Mouse (Mus musculus) midbrain, embryonic 10.5 days (tissue): ENCODE data around the gene Gpr26. TPM values are rescaled to one million over a fixed set of nuclear protein-coding genes. Genes with fewer than 3 reads are reported as not detected.

Source experiments
- DNase-seq: peaks from one replicate; pipeline ENCODE4 v3.0.0-alpha.2; 2017; ENCODE audit warnings: low spot score
- H3K27ac ChIP-seq: fragments of 300-500 bp; sonication (generic); replicated peaks from 2 replicates; pipeline ENCODE4 v1.5.1; 2016; ENCODE audit warnings: mild to moderate bottlenecking
- H3K27me3 ChIP-seq: fragments of 300-500 bp; sonication (generic); 2 replicates; pipeline ENCODE4 v1.6.1; 2016; ENCODE audit warnings: low read depth, mild to moderate bottlenecking; ENCODE audit not compliant: poor library complexity, severe bottlenecking
- H3K36me3 ChIP-seq: fragments of 300-500 bp; sonication (generic); 2 replicates; pipeline ENCODE4 v1.6.1; 2016; ENCODE audit warnings: mild to moderate bottlenecking, moderate library complexity
- H3K4me1 ChIP-seq: fragments of 300-500 bp; sonication (generic); 2 replicates; pipeline ENCODE4 v1.6.1; 2016
- H3K4me3 ChIP-seq: fragments of 300-500 bp; sonication (generic); 2 replicates; pipeline ENCODE4 v1.5.1; 2016; ENCODE audit warnings: mild to moderate bottlenecking, moderate library complexity
- H3K9me3 ChIP-seq: fragments of 300-500 bp; sonication (generic); replicated peaks from 2 replicates; pipeline ENCODE4 v1.6.1; 2016; ENCODE audit warnings: mild to moderate bottlenecking
- WGBS: fragments of 180-500 bp; shearing (Covaris S2); methylation state at CpG from one replicate; pipeline ENCODE4 v1.1.7; 2016; 5-methylcytosine and 5-hydroxymethylcytosine counted together
- polyA plus RNA-seq: library from polyadenylated mRNA; unstranded; fragments of >200 nt; fragmentation: Nextera tagmentation; extraction: Ambion mirVana; gene quantifications from 2 replicates; pipeline ENCODE4 v1.2.1, GENCODE M21; 2016

The Gpr26 gene
- polyA plus RNA-seq, 1 experiment from 2014 or later: 0.05 TPM

GRCm38 (mm10) chr7:131989056-131989455, 22.8 kb downstream of the Gpr26 start:
- no peak for DNase-seq
- WGBS: 35% methylated on average over 6 of the region's 6 CpGs

DNA sequence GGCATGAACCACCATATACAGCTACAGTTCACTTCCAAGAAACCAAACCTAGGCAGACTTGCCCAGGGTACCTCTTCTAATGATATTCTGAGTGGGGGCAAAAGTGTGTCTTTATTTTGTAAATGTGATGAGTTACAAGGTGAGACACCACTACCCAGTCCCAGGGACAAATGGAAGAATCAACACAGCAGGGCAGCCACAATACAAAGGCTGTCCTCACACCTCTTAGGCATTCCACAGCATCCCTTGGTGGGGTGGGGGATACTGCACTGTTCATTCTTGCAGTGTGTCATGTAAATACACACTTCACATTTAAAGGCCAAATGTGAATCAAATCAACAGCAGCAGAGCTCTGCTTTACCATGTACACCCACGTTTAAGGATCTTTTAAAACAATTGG, 26.0 kb downstream of the Gpr26 start:
- Histone ChIP-seq H3K9me3 (0 out of 2 replicates have a peak, but pooled peaks cover 6% of the 10 kb centered on the region), H3K27ac (no peak overlapping the region), H3K4me3 (no peak overlapping the region), H3K36me3 (no peaks in the 10 kb centered on the region), H3K27me3 (no peaks in the 10 kb centered on the region), H3K4me1 (peaks cover 3% of the 10 kb centered on the region; the same call in 1 of the 2 replicates)
- DNase-seq: no peak
- WGBS: 66% methylated on average over 1 of the region's 1 CpGs

More at GRCm38 (mm10) chr7:131989056-131989455, 22.8 kb downstream of the Gpr26 start:
- H3K36me3 ChIP-seq: no peaks in the 10 kb centered on the region
- H3K27me3 ChIP-seq: no peaks in the 10 kb centered on the region
- H3K27ac ChIP-seq: no peak overlapping the region
- H3K9me3 ChIP-seq: no peaks in the 10 kb centered on the region
- H3K4me3 ChIP-seq: no peak overlapping the region
- H3K4me1 ChIP-seq: peaks cover 3% of the 10 kb centered on the region; the same call in 1 of the 2 replicates

- Histone ChIP-seq H3K9me3 (0 out of 2 replicates have a peak, but pooled peaks cover 6% of the 10 kb centered on the region), H3K27me3 (no peaks in the 10 kb centered on the region), H3K36me3 (no peaks in the 10 kb centered on the region), H3K4me3 (no peak overlapping the region), H3K27ac (no peak overlapping the region), H3K4me1 (peaks cover 3% of the 10 kb centered on the region; the same call in 1 of the 2 replicates)
- 66% methylated on average over 3 of the region's 3 CpGs for WGBS
- DNase-seq: no peak
These were observed 26.6 kb downstream of the Gpr26 start for GRCm38 (mm10) chr7:131992873-131993272.

- Histone ChIP-seq H3K36me3 (no peaks in the 10 kb centered on the region), H3K4me3 (no peak overlapping the region), H3K27me3 (no peaks in the 10 kb centered on the region), H3K4me1 (no peaks in the 10 kb centered on the region), H3K27ac (no peak overlapping the region), H3K9me3 (no peaks in the 10 kb centered on the region)
- no peak for DNase-seq
- 81% methylated on average over 14 of the region's 14 CpGs for WGBS
These were observed 39.9 kb downstream of the Gpr26 start for GRCm38 (mm10) chr7:132005996-132006696.

DNA sequence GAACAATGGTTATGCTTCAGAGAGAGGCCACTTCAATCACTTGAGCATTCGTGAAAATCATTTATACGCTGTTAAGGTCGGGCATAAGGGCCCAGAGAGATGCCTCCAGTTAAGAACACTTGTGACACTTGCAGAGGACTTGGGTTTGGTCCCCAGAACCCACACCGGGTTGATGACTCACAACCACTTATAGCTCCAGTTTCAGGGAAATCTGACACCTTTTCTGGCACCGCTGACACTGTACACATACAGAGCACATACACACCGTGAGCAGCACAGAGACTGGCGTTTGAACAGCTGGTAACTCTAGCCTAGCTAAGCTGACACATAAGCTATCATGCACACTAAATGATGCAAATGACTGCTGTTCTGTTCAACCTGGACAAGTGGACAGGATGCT, 42.7 kb downstream of the Gpr26 start:
- no peak for DNase-seq
- Histone ChIP-seq H3K9me3 (no peaks in the 10 kb centered on the region), H3K27me3 (no peaks in the 10 kb centered on the region), H3K27ac (no peak overlapping the region), H3K4me1 (peaks cover 16% of the 10 kb centered on the region), H3K36me3 (no peaks in the 10 kb centered on the region), H3K4me3 (no peak overlapping the region)
- WGBS: 89% methylated on average over 7 of the region's 7 CpGs

GRCm38 (mm10) chr7:132012969-132013679, 46.9 kb downstream of the Gpr26 start:
- 36% methylated on average over 1 of the region's 1 CpGs for WGBS
- H3K36me3 ChIP-seq: no peaks in the 10 kb centered on the region
- no peaks in the 10 kb centered on the region for H3K27me3 ChIP-seq
- H3K4me1 ChIP-seq: peaks cover 25% of the 10 kb centered on the region
- peak overlapping the region; percentile 33; the same call in 1 of the 2 replicates for H3K27ac ChIP-seq
- H3K4me3 ChIP-seq: no peak overlapping the region
- DNase-seq: no peak
- no peaks in the 10 kb centered on the region for H3K9me3 ChIP-seq

- no peaks in the 10 kb centered on the region for H3K36me3 ChIP-seq
- no peak for DNase-seq
- H3K27ac ChIP-seq: no peak overlapping the region
- no peaks in the 10 kb centered on the region for H3K9me3 ChIP-seq
- H3K27me3 ChIP-seq: no peaks in the 10 kb centered on the region
- H3K4me3 ChIP-seq: no peak overlapping the region
- H3K4me1 ChIP-seq: peaks cover 25% of the 10 kb centered on the region
- WGBS: 82% methylated on average over 5 of the region's 5 CpGs
These were observed 47.7 kb downstream of the Gpr26 start for GRCm38 (mm10) chr7:132013970-132014369.

DNA sequence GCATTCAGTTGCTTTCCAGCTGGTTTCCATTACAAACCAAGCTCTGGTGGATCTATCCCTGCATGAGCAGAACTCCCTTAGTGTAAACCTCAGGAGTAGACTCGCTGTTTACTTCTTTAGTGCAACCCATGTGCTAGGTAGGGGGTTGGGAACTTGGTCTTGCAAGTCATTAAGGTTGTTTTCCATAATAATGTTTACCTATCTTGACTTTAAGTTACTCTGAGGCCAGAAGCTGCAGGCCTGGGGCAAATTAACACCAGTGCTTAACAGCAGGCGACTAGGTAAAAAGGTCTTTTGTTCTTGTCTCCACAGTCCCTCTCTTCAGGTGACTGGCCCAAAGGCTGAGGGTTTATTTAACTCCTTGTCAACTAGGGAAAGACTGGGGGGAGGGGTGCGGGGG, 48.9 kb downstream of the Gpr26 start:
- H3K27ac ChIP-seq: no peak overlapping the region
- H3K4me3 ChIP-seq: no peak overlapping the region
- 8% methylated on average over 3 of the region's 3 CpGs for WGBS
- H3K36me3 ChIP-seq: no peaks in the 10 kb centered on the region
- no peaks in the 10 kb centered on the region for H3K9me3 ChIP-seq
- no peaks in the 10 kb centered on the region for H3K27me3 ChIP-seq
- H3K4me1 ChIP-seq: peaks cover 25% of the 10 kb centered on the region
- no peak for DNase-seq

- WGBS: 79% methylated on average over 3 of the region's 3 CpGs
- Histone ChIP-seq H3K9me3 (no peaks in the 10 kb centered on the region), H3K4me3 (no peak overlapping the region), H3K27me3 (no peaks in the 10 kb centered on the region), H3K4me1 (peaks cover 25% of the 10 kb centered on the region), H3K27ac (no peak overlapping the region), H3K36me3 (no peaks in the 10 kb centered on the region)
- DNase-seq: no peak
These were observed 49.7 kb downstream of the Gpr26 start for GRCm38 (mm10) chr7:132015933-132016332.

DNA sequence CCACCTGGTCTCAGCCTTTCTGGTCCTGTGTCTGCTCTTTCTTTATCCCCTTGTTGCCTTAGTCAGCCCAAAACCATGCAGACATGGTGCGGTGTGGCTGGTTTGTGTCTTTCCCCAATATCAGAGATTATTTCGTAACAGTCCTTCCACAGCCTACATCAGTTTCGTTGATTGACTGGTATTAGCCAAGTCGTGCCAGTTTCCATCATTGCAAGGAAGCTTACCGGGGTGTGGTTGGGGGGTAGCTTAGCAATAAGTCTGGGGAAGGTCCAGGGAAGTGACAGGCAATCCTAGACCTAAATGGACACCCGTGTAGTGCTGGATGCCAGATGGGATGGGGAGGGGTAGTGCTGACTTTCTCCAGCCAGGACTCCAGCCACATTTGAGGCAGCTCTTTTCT, 59.3 kb downstream of the Gpr26 start:
- 69% methylated on average over 6 of the region's 6 CpGs for WGBS
- Histone ChIP-seq H3K36me3 (no peaks in the 10 kb centered on the region), H3K9me3 (no peaks in the 10 kb centered on the region), H3K27me3 (no peaks in the 10 kb centered on the region), H3K27ac (no peak overlapping the region), H3K4me1 (peaks cover 7% of the 10 kb centered on the region), H3K4me3 (no peak overlapping the region)
- DNase-seq: no peak

- peaks cover 8% of the 10 kb centered on the region for H3K4me1 ChIP-seq
- no peaks in the 10 kb centered on the region for H3K9me3 ChIP-seq
- no peaks in the 10 kb centered on the region for H3K36me3 ChIP-seq
- no peaks in the 10 kb centered on the region for H3K27me3 ChIP-seq
- no peak for DNase-seq
- WGBS: 79% methylated on average over 6 of the region's 6 CpGs
- no peak overlapping the region for H3K27ac ChIP-seq
- no peak overlapping the region for H3K4me3 ChIP-seq
These were observed 60.4 kb downstream of the Gpr26 start for GRCm38 (mm10) chr7:132026671-132027070.

GRCm38 (mm10) chr7:132031940-132032531, 65.8 kb downstream of the Gpr26 start:
- Histone ChIP-seq H3K36me3 (no peaks in the 10 kb centered on the region), H3K4me1 (peaks cover 15% of the 10 kb centered on the region), H3K27me3 (no peaks in the 10 kb centered on the region), H3K9me3 (no peaks in the 10 kb centered on the region), H3K4me3 (no peak overlapping the region), H3K27ac (no peak overlapping the region)
- 71% methylated on average over 6 of the region's 6 CpGs for WGBS
- no peak for DNase-seq
